Mouse (Mus musculus): ENCODE measurements around the gene Mthfd1.

- TF ChIP-seq CTCF (IDR thresholded peaks at IDR 0.05; ENCODE audit: insufficient read depth, low read depth, low read length) (no peak), POLR2A (IDR thresholded peaks at IDR 0.05; ENCODE audit: insufficient read depth, low read depth, low read length) (no peak)
These were observed 2.0 kb upstream of the Mthfd1 start for GRCm38 (mm10) chr12:76253090-76253489.
